Mouse (Mus musculus) C2C12 (cell line): ENCODE data around the gene Rundc1.

Experiments used
- CEBPB ChIP-seq: IDR thresholded peaks from one replicate; pipeline ENCODE4 v1.6.1; 2011; ENCODE audit warnings: low read depth, mild to moderate bottlenecking, control low read depth, moderate library complexity
- CTCF ChIP-seq: IDR thresholded peaks from one replicate; pipeline ENCODE4 v1.5.1; 2011; ENCODE audit not compliant: control insufficient read depth, insufficient read depth, insufficient read length
- FOSL1 ChIP-seq: IDR thresholded peaks from one replicate; pipeline ENCODE4 v1.8.0; 2011; ENCODE audit warnings: mild to moderate bottlenecking, low read length; ENCODE audit not compliant: poor library complexity, insufficient read depth, severe bottlenecking
- MAX ChIP-seq: IDR thresholded peaks from one replicate; pipeline ENCODE4 v1.6.1; 2011; ENCODE audit warnings: mild to moderate bottlenecking, control low read depth
- MYOD1 ChIP-seq: IDR thresholded peaks from one replicate; pipeline ENCODE4 v1.6.1; 2011; ENCODE audit warnings: low read depth; ENCODE audit not compliant: control insufficient read depth, insufficient read length
- MYOG ChIP-seq: IDR thresholded peaks from one replicate; pipeline ENCODE4 v1.6.1; 2011; ENCODE audit not compliant: control insufficient read depth, insufficient read length; ENCODE audit errors: extremely low read depth
- USF1 ChIP-seq: IDR thresholded peaks from one replicate; pipeline ENCODE4 v1.6.1; 2011; ENCODE audit warnings: low read depth, mild to moderate bottlenecking, control low read depth, moderate library complexity

- TF ChIP-seq CTCF (no peak), USF1 (no peak), FOSL1 (no peak), MYOG (no peak), MAX (no peak), MYOD1 (no peak), CEBPB (no peak)
Measured at GRCm38 (mm10) chr11:101468263-101468688, 43.4 kb downstream of the Rundc1 start.
